Mouse (Mus musculus) heart, postnatal 0 days (tissue): ENCODE results near the gene Eif4g3.

Experiments used
- CTCF ChIP-seq: IDR thresholded peaks from 2 replicates; pipeline ENCODE4 v1.5.1; 2016; ENCODE audit warnings: antibody characterized with exemption, control low read depth, low read depth
- EP300 ChIP-seq: IDR thresholded peaks from 2 replicates; pipeline ENCODE4 v1.6.1; 2016; ENCODE audit warnings: antibody characterized with exemption, low read depth

DNA sequence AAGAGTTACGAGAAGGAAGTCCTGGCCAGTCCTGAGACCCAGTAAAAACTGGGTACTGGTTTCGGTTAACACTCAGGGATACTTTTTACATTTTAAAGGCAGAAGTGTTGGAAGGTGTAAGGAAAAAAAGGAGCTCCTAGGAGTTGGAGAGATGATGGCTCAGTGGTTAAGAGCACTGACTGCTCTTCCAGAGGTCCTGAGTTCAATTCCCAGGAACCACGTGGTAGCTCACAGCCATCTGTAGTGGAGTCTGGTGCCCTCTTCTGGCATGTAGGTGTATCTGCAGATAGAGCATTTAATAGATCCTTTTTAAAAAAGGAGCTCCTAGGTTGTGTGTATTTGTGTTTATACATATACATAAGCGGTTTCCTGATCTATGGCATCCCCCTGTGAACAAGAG, 47.4 kb upstream of the Eif4g3 start:
- TF ChIP-seq CTCF (peak; percentile 55), EP300 (no peak)
